Mouse (Mus musculus): Measurements from ENCODE around the gene Nop56. TPM values are rescaled to one million over a fixed set of nuclear protein-coding genes. Genes with fewer than 3 reads are reported as not detected.

Nop56 gene
- total RNA-seq, 4 experiments from 2014 or later, result 80.0 to 120 (median 115) TPM

DNA sequence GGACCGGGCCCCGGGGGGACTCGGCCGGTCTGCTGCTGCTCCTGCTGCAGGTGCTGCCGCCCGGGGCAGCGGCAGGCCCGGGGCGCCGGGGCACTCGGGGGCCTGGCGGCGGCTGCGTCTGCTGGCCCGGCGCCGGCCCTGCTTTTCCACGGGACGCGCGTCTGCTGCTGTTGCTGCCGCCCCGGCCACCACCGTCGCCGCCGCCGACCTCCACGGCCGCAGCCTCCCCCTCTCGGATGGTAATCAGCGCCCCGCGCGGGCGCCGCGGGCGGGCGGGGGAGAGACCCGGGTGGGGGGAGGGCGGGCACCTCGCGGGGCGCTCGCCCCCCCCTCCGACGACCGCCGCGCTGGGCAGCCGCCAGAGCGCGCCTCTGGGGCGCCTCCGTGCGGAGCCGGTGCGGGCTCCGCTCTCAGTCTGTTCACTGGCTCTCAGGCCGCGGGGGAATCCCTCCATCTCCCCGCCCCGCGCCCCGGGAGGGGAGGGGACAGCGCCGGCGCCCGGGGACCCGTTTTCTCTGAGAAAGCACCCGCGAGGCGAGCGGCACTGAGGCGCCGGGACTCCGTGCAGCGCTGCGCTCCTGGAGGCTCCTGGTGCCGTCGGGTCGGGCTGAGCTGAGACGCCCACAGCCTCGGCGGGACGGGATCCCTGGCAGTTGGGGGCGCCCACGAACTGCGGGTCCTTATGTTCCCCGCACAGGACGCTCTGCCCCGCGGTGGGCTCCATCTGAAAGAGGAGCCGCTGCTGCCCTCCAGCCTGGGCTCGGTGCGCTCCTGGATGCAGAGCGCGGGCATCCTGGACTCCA is 21.3 kb downstream of the Nop56 start:
- no peak for DNase-seq

DNA sequence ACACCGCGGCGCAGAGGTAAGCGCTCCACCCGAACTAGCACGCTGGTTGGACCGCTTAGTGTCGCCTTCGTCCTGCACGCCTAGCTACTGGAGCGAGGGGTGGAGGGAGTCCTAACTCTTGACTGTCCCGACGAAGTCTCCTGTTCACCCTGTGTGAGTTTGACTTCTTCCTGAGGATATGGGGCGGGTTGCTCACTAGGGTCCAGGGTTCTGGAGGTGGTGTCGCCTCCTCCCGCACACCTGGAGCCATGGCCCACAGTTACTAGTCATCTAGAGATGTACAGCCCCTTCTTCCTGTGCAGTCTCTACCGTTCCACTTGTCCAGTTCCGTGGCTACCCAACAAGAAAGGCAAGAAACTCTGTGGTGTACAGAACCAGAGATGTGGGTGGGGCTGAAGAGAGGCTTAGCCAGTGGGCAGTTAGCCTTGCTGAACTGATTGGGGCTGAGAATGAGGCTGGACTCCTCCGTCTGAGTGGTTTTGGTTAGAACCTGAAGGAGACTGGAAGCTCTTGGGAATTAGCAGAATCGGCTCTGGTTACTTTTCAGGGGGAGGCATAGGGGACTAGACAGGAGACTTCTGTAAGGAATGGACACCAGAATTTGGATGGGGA is 22.0 kb downstream of the Nop56 start:
- DNase-seq, result no peak

DNA sequence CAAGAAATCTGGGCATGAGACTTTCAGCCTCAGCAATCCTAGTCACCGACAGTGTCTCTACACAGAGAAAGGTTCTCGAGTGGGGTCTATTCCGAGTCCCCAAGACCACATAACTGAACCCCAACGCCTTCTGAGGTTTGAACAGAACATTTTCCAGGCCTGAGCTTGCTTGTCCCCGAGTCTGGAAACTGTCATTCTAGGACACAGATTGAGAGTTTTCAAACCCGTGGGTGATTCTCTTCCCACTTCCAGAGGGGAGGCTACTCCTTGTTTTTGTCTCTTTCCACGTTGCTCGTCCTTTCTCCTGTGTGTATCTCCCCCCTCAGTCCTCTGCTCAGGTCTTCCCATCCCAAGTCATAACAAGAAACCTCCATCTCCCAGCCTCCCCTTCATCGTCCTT is 23.4 kb downstream of the Nop56 start:
- DNase-seq, result no peak

DNA sequence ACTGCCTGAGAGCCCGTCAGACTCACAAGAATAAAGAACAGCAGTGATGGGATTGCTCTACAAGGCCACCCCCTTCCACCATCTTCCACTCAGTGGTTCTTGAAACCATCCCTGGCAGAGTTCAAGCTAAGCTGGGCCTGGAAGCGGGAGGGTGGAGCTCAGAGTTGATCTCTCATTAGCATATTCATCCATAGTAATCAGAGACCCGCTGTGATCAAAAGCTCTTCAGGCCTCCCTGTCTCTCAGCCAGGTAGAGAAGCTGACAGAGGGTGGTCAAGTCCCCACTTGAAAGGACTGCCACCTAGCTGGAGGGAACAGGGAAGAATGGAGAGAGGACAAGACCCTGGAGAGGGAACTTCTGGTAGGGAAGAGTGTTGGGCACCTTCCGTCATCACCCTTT is 28.8 kb downstream of the Nop56 start:
- no peak for DNase-seq

DNA sequence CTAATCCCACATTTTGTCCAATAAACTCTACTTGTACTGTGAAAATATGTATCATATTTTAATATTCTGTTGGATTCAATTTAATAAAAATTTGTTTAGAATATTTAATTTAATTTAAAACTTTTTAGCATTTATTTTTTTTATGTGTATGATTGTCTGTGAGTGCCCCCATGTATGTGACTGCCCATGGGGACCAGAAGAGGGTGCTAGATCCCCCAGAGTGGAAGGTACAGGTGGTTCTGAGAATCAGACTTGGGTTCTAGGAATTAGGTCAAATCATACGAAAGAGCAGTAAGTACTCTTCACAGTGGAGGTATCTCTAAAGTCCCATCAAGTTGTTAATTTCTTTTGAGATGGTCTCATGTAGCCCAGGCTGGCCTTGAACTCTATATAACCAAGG is 52.8 kb downstream of the Nop56 start:
- no peak for DNase-seq

Other genes with a start within 250 kb of the Nop56 start
- not detected for gene Tgm6, start 162.0 kb upstream of the Nop56 start, total RNA-seq (2022)
- gene Snrpb, start 95.0 kb upstream of the Nop56 start, total RNA-seq (2022), result 100 to 1,000 TPM; 172 to 197 (median 177) TPM
- not detected for gene Tmc2, start 79.2 kb upstream of the Nop56 start, total RNA-seq (2022)
- gene Idh3b, start 10.1 kb downstream of the Nop56 start, total RNA-seq (2022), result 100 to 1,000 TPM; 268 to 359 (median 297) TPM
- gene Ebf4, start 20.7 kb downstream of the Nop56 start, total RNA-seq (2022), result 1 to 10 TPM; 4.2 to 8.4 (median 6.0) TPM
- gene Cpxm1, start 123.1 kb downstream of the Nop56 start, total RNA-seq (2022), result 10 to 100 TPM in 1 of 4 experiments, 1 to 10 TPM in 3; 5.5 to 12.3 (median 7.9) TPM
- gene Gm28372, start 130.8 kb downstream of the Nop56 start, total RNA-seq (2022), result not detected
- gene 1700020A23Rik, start 130.8 kb downstream of the Nop56 start, total RNA-seq (2022), result 1 to 10 TPM in 1 of 4 experiments, not detected in 3; 4.6 TPM
- gene Tmem239, start 132.0 kb downstream of the Nop56 start, total RNA-seq (2022), result not detected
- gene Vps16, start 149.9 kb downstream of the Nop56 start, total RNA-seq (2022), result 10 to 100 TPM; 71.0 to 93.1 (median 71.7) TPM
- gene Pced1a, start 150.3 kb downstream of the Nop56 start, total RNA-seq (2022), result 10 to 100 TPM; 17.4 to 24.5 (median 19.7) TPM
- gene Ptpra, start 175.8 kb downstream of the Nop56 start, total RNA-seq (2022), result 100 to 1,000 TPM; 150 to 167 (median 158) TPM

All from adrenal gland, adult 8-10 months (tissue).